Mouse (Mus musculus): ENCODE data around the gene Ndufv1.

- TF ChIP-seq POLR2A (IDR thresholded peaks at IDR 0.05; ENCODE audit: control insufficient read depth, low read depth, low read length) (no peak), CTCF (IDR thresholded peaks at IDR 0.05; ENCODE audit: control insufficient read depth, insufficient read depth, insufficient replicate concordance, low read depth, low read length) (no peak)
Measured at GRCm38 (mm10) chr19:4014802-4015201, 2.2 kb upstream of the Ndufv1 start.

All from testis, adult 2 months (tissue).